19 mouse cellular contexts compared by ENCODE assay signal in genomic region chr14:43319516-43319915, GRCm38 (mm10). TPM values are rescaled to one million over a fixed set of nuclear protein-coding genes. Genes with fewer than 3 reads are reported as not detected.
"Had no signal": no experiment of that assay in that cellular context is flagged by ENCODE, and none has a peak within 500 bp of the region (broad histone marks: within the 10 kb centered on the region; RNA-seq: fewer than 3 reads in every experiment).

No protein-coding gene starts in this region.

RNA-seq across cellular contexts. Expression of gene Gm8127, which starts 25.9 kb away (rescaled TPM):
- polyA plus RNA-seq: cortical plate, adult 2 months; embryonic facial prominence, embryonic 10.5 days; embryonic facial prominence, embryonic 11.5 days; embryonic facial prominence, embryonic 12.5 days; embryonic facial prominence, embryonic 13.5 days; embryonic facial prominence, embryonic 14.5 days; embryonic facial prominence, embryonic 15.5 days; erythroblast, embryonic 14.5 days; forebrain, embryonic 10.5 days; forebrain, embryonic 11.5 days; forebrain, embryonic 12.5 days; forebrain, embryonic 13.5 days; forebrain, embryonic 14.5 days; forebrain, embryonic 15.5 days; forebrain, embryonic 16.5 days; forebrain, postnatal 0 days; frontal cortex, adult 2 months; gonadal fat pad, adult 2 months; heart, adult 2 months had no signal

RNA-seq across cellular contexts. Expression of gene 1700001F09Rik, which starts 28.1 kb away (rescaled TPM):
- polyA plus RNA-seq: cortical plate, adult 2 months; embryonic facial prominence, embryonic 10.5 days; embryonic facial prominence, embryonic 11.5 days; embryonic facial prominence, embryonic 12.5 days; embryonic facial prominence, embryonic 13.5 days; embryonic facial prominence, embryonic 14.5 days; embryonic facial prominence, embryonic 15.5 days; erythroblast, embryonic 14.5 days; forebrain, embryonic 10.5 days; forebrain, embryonic 11.5 days; forebrain, embryonic 12.5 days; forebrain, embryonic 13.5 days; forebrain, embryonic 14.5 days; forebrain, embryonic 15.5 days; forebrain, embryonic 16.5 days; forebrain, postnatal 0 days; frontal cortex, adult 2 months; gonadal fat pad, adult 2 months; heart, adult 2 months had no signal

RNA-seq across cellular contexts. Expression of gene Gm9732, which starts 44.7 kb away (rescaled TPM):
- polyA plus RNA-seq: cortical plate, adult 2 months; embryonic facial prominence, embryonic 10.5 days; embryonic facial prominence, embryonic 11.5 days; embryonic facial prominence, embryonic 12.5 days; embryonic facial prominence, embryonic 13.5 days; embryonic facial prominence, embryonic 14.5 days; embryonic facial prominence, embryonic 15.5 days; erythroblast, embryonic 14.5 days; forebrain, embryonic 10.5 days; forebrain, embryonic 11.5 days; forebrain, embryonic 13.5 days; forebrain, embryonic 14.5 days; forebrain, embryonic 15.5 days; forebrain, embryonic 16.5 days; forebrain, postnatal 0 days; heart, adult 2 months had no signal
